Mouse (Mus musculus) lung, postnatal 0 days (tissue): ENCODE data around the gene Gm20388. TPM values are rescaled to one million over a fixed set of nuclear protein-coding genes. Genes with fewer than 3 reads are reported as not detected.

Experiments used
- ATAC-seq: fragments of 200-750 bp; cut with Nextera tagmentation; 2 replicates; pipeline ENCODE4 v1.8.0; 2017; ENCODE audit warnings: moderate library complexity
- DNase-seq: peaks from one replicate; pipeline ENCODE4 v3.0.0-alpha.2; 2016; ENCODE audit warnings: low spot score
- H3K27ac ChIP-seq: fragments of 300-500 bp; sonication (generic); 2 replicates; pipeline ENCODE4 v1.5.1; 2014; ENCODE audit warnings: antibody characterized with exemption, mild to moderate bottlenecking, low read length, mixed read lengths
- H3K27me3 ChIP-seq: fragments of 300-500 bp; sonication (generic); replicated peaks from 2 replicates; pipeline ENCODE4 v1.6.1; 2014; ENCODE audit warnings: low read length, mixed read lengths; ENCODE audit not compliant: insufficient read depth
- H3K36me3 ChIP-seq: fragments of 300-500 bp; sonication (generic); 2 replicates; pipeline ENCODE4 v1.6.1; 2014; ENCODE audit warnings: low read length, mixed read lengths; ENCODE audit not compliant: insufficient read depth
- H3K4me1 ChIP-seq: fragments of 300-500 bp; sonication (generic); 2 replicates; pipeline ENCODE4 v1.6.1; 2014; ENCODE audit warnings: antibody characterized with exemption, low read depth, low read length, mixed read lengths; ENCODE audit not compliant: insufficient read depth
- H3K4me2 ChIP-seq: fragments of 300-500 bp; sonication (generic); replicated peaks from 2 replicates; pipeline ENCODE4 v1.6.1; 2014; ENCODE audit warnings: low read depth, mild to moderate bottlenecking, low read length, moderate library complexity, mixed read lengths
- H3K4me3 ChIP-seq: fragments of 300-500 bp; sonication (generic); 2 replicates; pipeline ENCODE4 v1.5.1; 2014; ENCODE audit warnings: low read depth, low read length
- H3K9ac ChIP-seq: fragments of 300-500 bp; sonication (generic); replicated peaks from 2 replicates; pipeline ENCODE4 v1.6.1; 2014; ENCODE audit warnings: low read depth, mild to moderate bottlenecking
- H3K9me3 ChIP-seq: fragments of 300-500 bp; sonication (generic); 2 replicates; pipeline ENCODE4 v1.6.1; 2016; ENCODE audit warnings: low read length, mixed read lengths
- CTCF ChIP-seq: IDR thresholded peaks from 2 replicates; pipeline ENCODE4 v1.5.1; 2016; ENCODE audit warnings: antibody characterized with exemption, mild to moderate bottlenecking
- EP300 ChIP-seq: IDR thresholded peaks from 2 replicates; pipeline ENCODE4 v1.6.1; 2016; ENCODE audit warnings: antibody characterized with exemption, mild to moderate bottlenecking, control low read depth
- WGBS: fragments of 180-500 bp; shearing (Covaris S2); extraction: QIAGEN DNeasy Blood & Tissue Kit; methylation state at CpG from one replicate; pipeline ENCODE4 v1.1.7; 2014; 5-methylcytosine and 5-hydroxymethylcytosine counted together
- polyA plus RNA-seq: library from polyadenylated mRNA; unstranded; fragments of >200 nt; fragmentation: Nextera tagmentation; extraction: Ambion mirVana; gene quantifications from 2 replicates; pipeline ENCODE4 v1.2.1, GENCODE M21; 2015

The Gm20388 gene
- polyA plus RNA-seq, 1 experiment from 2014 or later, result not detected

GRCm38 (mm10) chr8:119960531-119961104, 50.0 kb downstream of the Gm20388 start:
- H3K4me3 ChIP-seq, result no peak overlapping the region
- DNase-seq (peak; percentile 45), ATAC-seq (peak; percentile 65)
- WGBS, result 63% methylated on average over 5 of the region's 5 CpGs
- H3K4me2 ChIP-seq, result no peak overlapping the region
- no peak overlapping the region for H3K27ac ChIP-seq
- no peaks in the 10 kb centered on the region for H3K27me3 ChIP-seq
- no peaks in the 10 kb centered on the region for H3K4me1 ChIP-seq
- 0 out of 2 replicates have a peak, but pooled peaks cover 14% of the 10 kb centered on the region for H3K36me3 ChIP-seq
- H3K9ac ChIP-seq, result no peak overlapping the region
- no peaks in the 10 kb centered on the region for H3K9me3 ChIP-seq
- TF ChIP-seq CTCF (0 out of 2 replicates have a peak, but pooled peaks have one; percentile 20), EP300 (no peak)

GRCm38 (mm10) chr8:119964859-119965258, 54.2 kb downstream of the Gm20388 start:
- H3K9me3 ChIP-seq, result no peaks in the 10 kb centered on the region
- WGBS, result 50% methylated on average over 4 of the region's 4 CpGs
- H3K9ac ChIP-seq, result no peak overlapping the region
- H3K4me3 ChIP-seq, result no peak overlapping the region
- no peak for ATAC-seq
- TF ChIP-seq EP300 (no peak), CTCF (no peak)
- H3K36me3 ChIP-seq, result no peaks in the 10 kb centered on the region
- DNase-seq, result no peak
- no peaks in the 10 kb centered on the region for H3K27me3 ChIP-seq
- no peak overlapping the region for H3K27ac ChIP-seq
- no peaks in the 10 kb centered on the region for H3K4me1 ChIP-seq
- no peak overlapping the region for H3K4me2 ChIP-seq

- no peak overlapping the region for H3K4me3 ChIP-seq
- ATAC-seq (no peak), DNase-seq (no peak)
- H3K9me3 ChIP-seq, result no peaks in the 10 kb centered on the region
- no peaks in the 10 kb centered on the region for H3K4me1 ChIP-seq
- H3K9ac ChIP-seq, result no peak overlapping the region
- no peak for TF ChIP-seq CTCF
- TF ChIP-seq EP300, result no peak
- H3K27me3 ChIP-seq, result no peaks in the 10 kb centered on the region
- no peak overlapping the region for H3K27ac ChIP-seq
- no peak overlapping the region for H3K4me2 ChIP-seq
- 82% methylated on average over 9 of the region's 9 CpGs for WGBS
- no peaks in the 10 kb centered on the region for H3K36me3 ChIP-seq
Measured at GRCm38 (mm10) chr8:119967435-119967834, 56.8 kb downstream of the Gm20388 start.

- DNase-seq (no peak), ATAC-seq (no peak)
- Histone ChIP-seq H3K4me1 (no peaks in the 10 kb centered on the region), H3K27ac (no peak overlapping the region), H3K9me3 (no peaks in the 10 kb centered on the region), H3K9ac (no peak overlapping the region), H3K27me3 (no peaks in the 10 kb centered on the region), H3K36me3 (no peaks in the 10 kb centered on the region), H3K4me2 (no peak overlapping the region), H3K4me3 (no peak overlapping the region)
- no peak for TF ChIP-seq EP300
- TF ChIP-seq CTCF, result no peak
- WGBS, result 69% methylated on average over 9 of the region's 9 CpGs
Measured at GRCm38 (mm10) chr8:119970169-119970568, 59.5 kb downstream of the Gm20388 start.

- no peak overlapping the region for H3K4me3 ChIP-seq
- H3K4me1 ChIP-seq, result no peaks in the 10 kb centered on the region
- 43% methylated on average over 12 of the region's 12 CpGs for WGBS
- no peaks in the 10 kb centered on the region for H3K9me3 ChIP-seq
- no peak overlapping the region for H3K9ac ChIP-seq
- TF ChIP-seq CTCF, result no peak
- no peak for TF ChIP-seq EP300
- DNase-seq (peak; percentile 52), ATAC-seq (peak; percentile 71)
- no peak overlapping the region for H3K4me2 ChIP-seq
- H3K27ac ChIP-seq, result no peak overlapping the region
- H3K27me3 ChIP-seq, result no peaks in the 10 kb centered on the region
- no peaks in the 10 kb centered on the region for H3K36me3 ChIP-seq
Measured at GRCm38 (mm10) chr8:119972558-119972957, 61.9 kb downstream of the Gm20388 start.

- H3K36me3 ChIP-seq, result no peaks in the 10 kb centered on the region
- H3K27ac ChIP-seq, result no peak overlapping the region
- ATAC-seq (no peak), DNase-seq (no peak)
- WGBS, result 56% methylated on average over 11 of the region's 11 CpGs
- no peak overlapping the region for H3K4me3 ChIP-seq
- no peaks in the 10 kb centered on the region for H3K9me3 ChIP-seq
- H3K4me1 ChIP-seq, result no peaks in the 10 kb centered on the region
- TF ChIP-seq CTCF (no peak), EP300 (no peak)
- H3K9ac ChIP-seq, result no peak overlapping the region
- no peaks in the 10 kb centered on the region for H3K27me3 ChIP-seq
- H3K4me2 ChIP-seq, result no peak overlapping the region
Measured at GRCm38 (mm10) chr8:119978770-119979381, 68.2 kb downstream of the Gm20388 start.
